Mouse (Mus musculus) hindbrain, embryonic 12.5 days (tissue): ENCODE measurements at regions not wholly inside any gene's neighbourhood (a gene's known extent, or its start where the extent isn't known, plus 50 kb on each side); places are given as distances from the start of the nearest gene placed in this dataset.

Experiments used
- ATAC-seq: fragments of 200-750 bp; cut with Nextera tagmentation; 2 replicates; pipeline ENCODE4 v1.8.0; 2017; ENCODE audit warnings: moderate TSS enrichment; ENCODE audit not compliant: low FRiP score
- H3K27ac ChIP-seq: fragments of 300-500 bp; sonication (generic); 2 replicates; pipeline ENCODE4 v1.5.1; 2016; ENCODE audit warnings: mild to moderate bottlenecking
- H3K27me3 ChIP-seq: fragments of 300-500 bp; sonication (generic); 2 replicates; pipeline ENCODE4 v1.6.1; 2016; ENCODE audit warnings: mild to moderate bottlenecking
- H3K36me3 ChIP-seq: fragments of 300-500 bp; sonication (generic); 2 replicates; pipeline ENCODE4 v1.6.1; 2016; ENCODE audit warnings: mild to moderate bottlenecking
- H3K4me1 ChIP-seq: fragments of 300-500 bp; sonication (generic); 2 replicates; pipeline ENCODE4 v1.6.1; 2016
- H3K4me2 ChIP-seq: fragments of 300-500 bp; sonication (generic); replicated peaks from 2 replicates; pipeline ENCODE4 v1.6.1; 2016; ENCODE audit warnings: mild to moderate bottlenecking
- H3K4me3 ChIP-seq: fragments of 300-500 bp; sonication (generic); 2 replicates; pipeline ENCODE4 v1.5.1; 2016; ENCODE audit warnings: mild to moderate bottlenecking
- H3K9ac ChIP-seq: fragments of 300-500 bp; sonication (generic); 2 replicates; pipeline ENCODE4 v1.6.1; 2016; ENCODE audit warnings: mild to moderate bottlenecking, moderate library complexity
- H3K9me3 ChIP-seq: fragments of 300-500 bp; sonication (generic); replicated peaks from 2 replicates; pipeline ENCODE4 v1.6.1; 2016; ENCODE audit warnings: mild to moderate bottlenecking
- WGBS: fragments of 180-500 bp; shearing (Covaris S2); methylation state at CpG from one replicate; pipeline ENCODE4 v1.1.7; 2016; 5-methylcytosine and 5-hydroxymethylcytosine counted together

- 88% methylated on average over 5 of the region's 5 CpGs for WGBS
- Histone ChIP-seq H3K36me3 (no peaks in the 10 kb centered on the region), H3K9me3 (no peaks in the 10 kb centered on the region), H3K27me3 (peaks cover 5% of the 10 kb centered on the region; the same call in 1 of the 2 replicates), H3K4me3 (no peak overlapping the region), H3K9ac (no peak overlapping the region), H3K27ac (no peak overlapping the region), H3K4me2 (no peak overlapping the region), H3K4me1 (no peaks in the 10 kb centered on the region)
- no peak for ATAC-seq
These were observed 123.7 kb upstream of the Tmem164 start for GRCm38 (mm10) chrX:142557496-142557895.

- Histone ChIP-seq H3K9ac (no peak overlapping the region), H3K36me3 (no peaks in the 10 kb centered on the region), H3K27me3 (peaks cover 5% of the 10 kb centered on the region; the same call in 1 of the 2 replicates), H3K4me1 (no peaks in the 10 kb centered on the region), H3K9me3 (no peaks in the 10 kb centered on the region), H3K4me2 (no peak overlapping the region), H3K27ac (no peak overlapping the region), H3K4me3 (no peak overlapping the region)
- ATAC-seq, result no peak
- WGBS, result 75% methylated on average over 2 of the region's 2 CpGs
These were observed 120.8 kb upstream of the Tmem164 start for GRCm38 (mm10) chrX:142560209-142560912.

GRCm38 (mm10) chrX:142561788-142562187 is 119.4 kb upstream of the Tmem164 start:
- H3K4me3 ChIP-seq, result no peak overlapping the region
- peaks cover 5% of the 10 kb centered on the region; the same call in 1 of the 2 replicates for H3K27me3 ChIP-seq
- 80% methylated on average over 5 of the region's 5 CpGs for WGBS
- H3K36me3 ChIP-seq, result no peaks in the 10 kb centered on the region
- ATAC-seq, result no peak
- H3K4me2 ChIP-seq, result no peak overlapping the region
- no peaks in the 10 kb centered on the region for H3K9me3 ChIP-seq
- no peaks in the 10 kb centered on the region for H3K4me1 ChIP-seq
- no peak overlapping the region for H3K27ac ChIP-seq
- H3K9ac ChIP-seq, result no peak overlapping the region

- Histone ChIP-seq H3K4me1 (no peaks in the 10 kb centered on the region), H3K27ac (no peak overlapping the region), H3K4me2 (no peak overlapping the region), H3K9ac (no peak overlapping the region), H3K4me3 (no peak overlapping the region), H3K9me3 (no peaks in the 10 kb centered on the region), H3K27me3 (peaks cover 11% of the 10 kb centered on the region; the same call in 1 of the 2 replicates), H3K36me3 (no peaks in the 10 kb centered on the region)
- no peak for ATAC-seq
- WGBS, result 85% methylated on average over 9 of the region's 9 CpGs
These were observed 117.0 kb upstream of the Tmem164 start for GRCm38 (mm10) chrX:142564186-142564585.

- Histone ChIP-seq H3K4me2 (no peak overlapping the region), H3K27ac (no peak overlapping the region), H3K27me3 (peaks cover 12% of the 10 kb centered on the region; the same call in 1 of the 2 replicates), H3K9ac (no peak overlapping the region), H3K4me1 (no peaks in the 10 kb centered on the region), H3K36me3 (no peaks in the 10 kb centered on the region), H3K9me3 (no peaks in the 10 kb centered on the region), H3K4me3 (no peak overlapping the region)
- no peak for ATAC-seq
These were observed 109.4 kb upstream of the Tmem164 start for GRCm38 (mm10) chrX:142571772-142572171.

GRCm38 (mm10) chrX:142574022-142574421 is 107.2 kb upstream of the Tmem164 start:
- Histone ChIP-seq H3K27me3 (peaks cover 6% of the 10 kb centered on the region; the same call in 1 of the 2 replicates), H3K27ac (no peak overlapping the region), H3K4me2 (no peak overlapping the region), H3K4me1 (no peaks in the 10 kb centered on the region), H3K4me3 (no peak overlapping the region), H3K9me3 (no peaks in the 10 kb centered on the region), H3K36me3 (no peaks in the 10 kb centered on the region), H3K9ac (no peak overlapping the region)
- WGBS, result 90% methylated on average over 4 of the region's 4 CpGs
- ATAC-seq, result no peak

GRCm38 (mm10) chrX:142574945-142575710 is 106.1 kb upstream of the Tmem164 start:
- H3K4me3 ChIP-seq, result no peak overlapping the region
- no peak for ATAC-seq
- WGBS, result 65% methylated on average over 10 of the region's 10 CpGs
- H3K4me2 ChIP-seq, result no peak overlapping the region
- H3K27me3 ChIP-seq, result peaks cover 8% of the 10 kb centered on the region; the same call in 1 of the 2 replicates
- no peaks in the 10 kb centered on the region for H3K4me1 ChIP-seq
- H3K9me3 ChIP-seq, result no peaks in the 10 kb centered on the region
- no peaks in the 10 kb centered on the region for H3K36me3 ChIP-seq
- no peak overlapping the region for H3K27ac ChIP-seq
- no peak overlapping the region for H3K9ac ChIP-seq

GRCm38 (mm10) chrX:142576127-142576526 is 105.1 kb upstream of the Tmem164 start:
- Histone ChIP-seq H3K27me3 (peaks cover 8% of the 10 kb centered on the region; the same call in 1 of the 2 replicates), H3K9me3 (no peaks in the 10 kb centered on the region), H3K4me1 (no peaks in the 10 kb centered on the region), H3K27ac (no peak overlapping the region), H3K36me3 (no peaks in the 10 kb centered on the region), H3K9ac (no peak overlapping the region), H3K4me3 (no peak overlapping the region), H3K4me2 (no peak overlapping the region)
- no peak for ATAC-seq
- WGBS, result 72% methylated on average over 3 of the region's 3 CpGs

- Histone ChIP-seq H3K9ac (no peak overlapping the region), H3K9me3 (no peaks in the 10 kb centered on the region), H3K27ac (no peak overlapping the region), H3K36me3 (no peaks in the 10 kb centered on the region), H3K4me3 (no peak overlapping the region), H3K4me1 (no peaks in the 10 kb centered on the region), H3K27me3 (peaks cover 8% of the 10 kb centered on the region; the same call in 1 of the 2 replicates), H3K4me2 (no peak overlapping the region)
- no peak for ATAC-seq
- WGBS, result 77% methylated on average over 6 of the region's 6 CpGs
These were observed 103.6 kb upstream of the Tmem164 start for GRCm38 (mm10) chrX:142577449-142578081.

GRCm38 (mm10) chrX:142585281-142585680 is 95.9 kb upstream of the Tmem164 start:
- H3K4me3 ChIP-seq, result no peak overlapping the region
- 83% methylated on average over 2 of the region's 2 CpGs for WGBS
- H3K9me3 ChIP-seq, result no peaks in the 10 kb centered on the region
- H3K9ac ChIP-seq, result no peak overlapping the region
- no peak overlapping the region for H3K4me2 ChIP-seq
- no peak overlapping the region for H3K27ac ChIP-seq
- ATAC-seq, result no peak
- H3K27me3 ChIP-seq, result no peaks in the 10 kb centered on the region
- H3K4me1 ChIP-seq, result no peaks in the 10 kb centered on the region
- no peaks in the 10 kb centered on the region for H3K36me3 ChIP-seq

GRCm38 (mm10) chrX:142599377-142599776 is 81.8 kb upstream of the Tmem164 start:
- H3K27ac ChIP-seq, result no peak overlapping the region
- no peaks in the 10 kb centered on the region for H3K36me3 ChIP-seq
- H3K9ac ChIP-seq, result no peak overlapping the region
- no peak overlapping the region for H3K4me2 ChIP-seq
- H3K9me3 ChIP-seq, result no peaks in the 10 kb centered on the region
- WGBS, result 90% methylated on average over 2 of the region's 2 CpGs
- no peak for ATAC-seq
- no peak overlapping the region for H3K4me3 ChIP-seq
- peaks cover 7% of the 10 kb centered on the region for H3K27me3 ChIP-seq
- H3K4me1 ChIP-seq, result no peaks in the 10 kb centered on the region

GRCm38 (mm10) chrX:142600782-142601181 is 80.4 kb upstream of the Tmem164 start:
- WGBS, result 92% methylated on average over 1 of the region's 1 CpGs

More at GRCm38 (mm10) chrX:142600782-142601181, 80.4 kb upstream of the Tmem164 start:
- H3K9ac ChIP-seq, result no peak overlapping the region
- peaks cover 3% of the 10 kb centered on the region; the same call in 1 of the 2 replicates for H3K27me3 ChIP-seq
- H3K4me3 ChIP-seq, result no peak overlapping the region
- no peak overlapping the region for H3K4me2 ChIP-seq
- H3K9me3 ChIP-seq, result no peaks in the 10 kb centered on the region
- H3K36me3 ChIP-seq, result no peaks in the 10 kb centered on the region
- H3K4me1 ChIP-seq, result no peaks in the 10 kb centered on the region
- ATAC-seq, result no peak
- H3K27ac ChIP-seq, result no peak overlapping the region
